Mouse (Mus musculus): ENCODE results near the gene Pipox. TPM values are rescaled to one million over a fixed set of nuclear protein-coding genes. Genes with fewer than 3 reads are reported as not detected.
A peak's percentile ranks its signal among the peaks of the same experiment; 100 is the strongest.

Gene Pipox
- polyA plus RNA-seq, 1 experiment from 2014 or later, result 0.91 TPM

- Histone ChIP-seq H3K9ac (peak overlapping the region; percentile 20; the same call in 1 of the 2 replicates), H3K36me3 (no peaks in the 10 kb centered on the region), H3K4me1 (peaks cover 42% of the 10 kb centered on the region), H3K4me2 (peak overlapping the region; percentile 31; the same call in 1 of the 2 replicates), H3K4me3 (no peak overlapping the region), H3K27ac (no peak overlapping the region), H3K9me3 (no peaks in the 10 kb centered on the region), H3K27me3 (no peaks in the 10 kb centered on the region)
- no peak for ATAC-seq (ENCODE audit: insufficient number of reproducible peaks, low FRiP score, low TSS enrichment, low read depth)
- 4% methylated on average over 7 of the region's 7 CpGs for WGBS
These were observed 21.2 kb downstream of the Pipox start for GRCm38 (mm10) chr11:77872685-77873084.

GRCm38 (mm10) chr11:77872236-77872635 is 21.7 kb downstream of the Pipox start:
- 4% methylated on average over 11 of the region's 11 CpGs for WGBS
- peak overlapping the region; percentile 20; the same call in 1 of the 2 replicates for H3K9ac ChIP-seq
- no peak overlapping the region for H3K27ac ChIP-seq
- H3K4me1 ChIP-seq, result peaks cover 46% of the 10 kb centered on the region
- no peaks in the 10 kb centered on the region for H3K9me3 ChIP-seq
- H3K27me3 ChIP-seq, result no peaks in the 10 kb centered on the region
- H3K4me2 ChIP-seq, result peak overlapping the region; percentile 31
- H3K36me3 ChIP-seq, result no peaks in the 10 kb centered on the region
- no peak overlapping the region for H3K4me3 ChIP-seq
- ATAC-seq (ENCODE audit: insufficient number of reproducible peaks, low FRiP score, low TSS enrichment, low read depth), result no peak

GRCm38 (mm10) chr11:77871436-77871835 is 22.5 kb downstream of the Pipox start:
- Histone ChIP-seq H3K27ac (no peak overlapping the region), H3K9ac (no peak overlapping the region), H3K36me3 (no peaks in the 10 kb centered on the region), H3K9me3 (no peaks in the 10 kb centered on the region), H3K4me1 (peaks cover 45% of the 10 kb centered on the region), H3K27me3 (no peaks in the 10 kb centered on the region), H3K4me2 (no peak overlapping the region), H3K4me3 (no peak overlapping the region)
- 14% methylated on average over 4 of the region's 4 CpGs for WGBS
- no peak for ATAC-seq (ENCODE audit: insufficient number of reproducible peaks, low FRiP score, low TSS enrichment, low read depth)

- no peak overlapping the region for H3K9ac ChIP-seq
- ATAC-seq (ENCODE audit: insufficient number of reproducible peaks, low FRiP score, low TSS enrichment, low read depth), result no peak
- 27% methylated on average over 10 of the region's 12 CpGs for WGBS
These were observed 26.3 kb downstream of the Pipox start for GRCm38 (mm10) chr11:77867419-77868083.

GRCm38 (mm10) chr11:77864771-77865170 is 29.1 kb downstream of the Pipox start:
- WGBS, result 69% methylated on average over 12 of the region's 12 CpGs
- 0 out of 2 replicates have a peak, but pooled peaks cover 6% of the 10 kb centered on the region for H3K27me3 ChIP-seq

More at GRCm38 (mm10) chr11:77867419-77868083, 26.3 kb downstream of the Pipox start:
- H3K9me3 ChIP-seq, result no peaks in the 10 kb centered on the region
- H3K27ac ChIP-seq, result no peak overlapping the region
- H3K27me3 ChIP-seq, result no peaks in the 10 kb centered on the region
- H3K4me1 ChIP-seq, result peaks cover 33% of the 10 kb centered on the region
- peaks cover 14% of the 10 kb centered on the region; the same call in 1 of the 2 replicates for H3K36me3 ChIP-seq
- no peak overlapping the region for H3K4me3 ChIP-seq
- no peak overlapping the region for H3K4me2 ChIP-seq

GRCm38 (mm10) chr11:77862887-77863286 is 31.0 kb downstream of the Pipox start:
- Histone ChIP-seq H3K9me3 (no peaks in the 10 kb centered on the region), H3K9ac (no peak overlapping the region), H3K4me1 (peaks cover 13% of the 10 kb centered on the region), H3K27ac (no peak overlapping the region), H3K4me3 (no peak overlapping the region), H3K27me3 (peaks cover 21% of the 10 kb centered on the region), H3K4me2 (no peak overlapping the region), H3K36me3 (peaks cover 44% of the 10 kb centered on the region)
- ATAC-seq (ENCODE audit: insufficient number of reproducible peaks, low FRiP score, low TSS enrichment, low read depth), result no peak
- 87% methylated on average over 7 of the region's 7 CpGs for WGBS

More at GRCm38 (mm10) chr11:77864771-77865170, 29.1 kb downstream of the Pipox start:
- Histone ChIP-seq H3K9ac (no peak overlapping the region), H3K36me3 (peaks cover 27% of the 10 kb centered on the region), H3K9me3 (no peaks in the 10 kb centered on the region), H3K27ac (no peak overlapping the region), H3K4me1 (peaks cover 22% of the 10 kb centered on the region), H3K4me2 (no peak overlapping the region), H3K4me3 (no peak overlapping the region)
- ATAC-seq (ENCODE audit: insufficient number of reproducible peaks, low FRiP score, low TSS enrichment, low read depth), result no peak

GRCm38 (mm10) chr11:77860947-77861346 is 32.9 kb downstream of the Pipox start:
- 77% methylated on average over 9 of the region's 9 CpGs for WGBS
- H3K36me3 ChIP-seq, result peaks cover 54% of the 10 kb centered on the region

GRCm38 (mm10) chr11:77858589-77858988 is 35.3 kb downstream of the Pipox start:
- 63% methylated on average over 9 of the region's 9 CpGs for WGBS
- Histone ChIP-seq H3K9me3 (no peaks in the 10 kb centered on the region), H3K9ac (no peak overlapping the region), H3K4me3 (no peak overlapping the region), H3K27ac (no peak overlapping the region), H3K4me1 (0 out of 2 replicates have a peak, but pooled peaks cover 2% of the 10 kb centered on the region), H3K36me3 (peaks cover 47% of the 10 kb centered on the region), H3K27me3 (peaks cover 28% of the 10 kb centered on the region), H3K4me2 (no peak overlapping the region)
- ATAC-seq (ENCODE audit: insufficient number of reproducible peaks, low FRiP score, low TSS enrichment, low read depth), result no peak

More at GRCm38 (mm10) chr11:77860947-77861346, 32.9 kb downstream of the Pipox start:
- H3K27me3 ChIP-seq, result peaks cover 28% of the 10 kb centered on the region
- H3K4me2 ChIP-seq, result no peak overlapping the region
- no peaks in the 10 kb centered on the region for H3K9me3 ChIP-seq
- no peak overlapping the region for H3K27ac ChIP-seq
- no peak for ATAC-seq (ENCODE audit: insufficient number of reproducible peaks, low FRiP score, low TSS enrichment, low read depth)
- no peak overlapping the region for H3K4me3 ChIP-seq
- 0 out of 2 replicates have a peak, but pooled peaks cover 2% of the 10 kb centered on the region for H3K4me1 ChIP-seq
- no peak overlapping the region for H3K9ac ChIP-seq

- H3K36me3 ChIP-seq, result peaks cover 60% of the 10 kb centered on the region
- WGBS, result 87% methylated on average over 6 of the region's 6 CpGs
- H3K27me3 ChIP-seq, result peaks cover 28% of the 10 kb centered on the region
These were observed 36.8 kb downstream of the Pipox start for GRCm38 (mm10) chr11:77857089-77857488.

GRCm38 (mm10) chr11:77855396-77855795 is 38.5 kb downstream of the Pipox start:
- H3K27me3 ChIP-seq, result peaks cover 27% of the 10 kb centered on the region
- H3K4me2 ChIP-seq, result no peak overlapping the region
- peaks cover 68% of the 10 kb centered on the region for H3K36me3 ChIP-seq
- no peak overlapping the region for H3K9ac ChIP-seq
- no peak overlapping the region for H3K4me3 ChIP-seq
- H3K9me3 ChIP-seq, result no peaks in the 10 kb centered on the region
- ATAC-seq (ENCODE audit: insufficient number of reproducible peaks, low FRiP score, low TSS enrichment, low read depth), result no peak
- 28% methylated on average over 15 of the region's 15 CpGs for WGBS
- no peak overlapping the region for H3K27ac ChIP-seq
- H3K4me1 ChIP-seq, result peaks cover 9% of the 10 kb centered on the region

More at GRCm38 (mm10) chr11:77857089-77857488, 36.8 kb downstream of the Pipox start:
- H3K9ac ChIP-seq, result no peak overlapping the region
- 0 out of 2 replicates have a peak, but pooled peaks cover 2% of the 10 kb centered on the region for H3K4me1 ChIP-seq
- no peak overlapping the region for H3K27ac ChIP-seq
- no peaks in the 10 kb centered on the region for H3K9me3 ChIP-seq
- no peak overlapping the region for H3K4me3 ChIP-seq
- no peak for ATAC-seq (ENCODE audit: insufficient number of reproducible peaks, low FRiP score, low TSS enrichment, low read depth)
- no peak overlapping the region for H3K4me2 ChIP-seq

GRCm38 (mm10) chr11:77854641-77855040 is 39.3 kb downstream of the Pipox start:
- WGBS, result 55% methylated on average over 3 of the region's 3 CpGs
- ATAC-seq (ENCODE audit: insufficient number of reproducible peaks, low FRiP score, low TSS enrichment, low read depth), result no peak
- H3K4me3 ChIP-seq, result no peak overlapping the region
- no peaks in the 10 kb centered on the region for H3K9me3 ChIP-seq
- peaks cover 14% of the 10 kb centered on the region for H3K4me1 ChIP-seq
- H3K36me3 ChIP-seq, result peaks cover 66% of the 10 kb centered on the region
- no peak overlapping the region for H3K27ac ChIP-seq
- no peak overlapping the region for H3K9ac ChIP-seq
- H3K4me2 ChIP-seq, result no peak overlapping the region
- peaks cover 20% of the 10 kb centered on the region for H3K27me3 ChIP-seq

GRCm38 (mm10) chr11:77852941-77853668 is 40.8 kb downstream of the Pipox start:
- Histone ChIP-seq H3K27me3 (peaks cover 8% of the 10 kb centered on the region), H3K27ac (no peak overlapping the region), H3K4me1 (peaks cover 18% of the 10 kb centered on the region), H3K9me3 (no peaks in the 10 kb centered on the region), H3K4me2 (no peak overlapping the region), H3K36me3 (peaks cover 64% of the 10 kb centered on the region), H3K9ac (no peak overlapping the region), H3K4me3 (no peak overlapping the region)
- WGBS, result 90% methylated on average over 17 of the region's 17 CpGs
- no peak for ATAC-seq (ENCODE audit: insufficient number of reproducible peaks, low FRiP score, low TSS enrichment, low read depth)

Measured in limb, embryonic 15.5 days (tissue).